Mouse (Mus musculus) kidney, adult 2 months (tissue): ENCODE data around the gene Dlat. TPM values are rescaled to one million over a fixed set of nuclear protein-coding genes. Genes with fewer than 3 reads are reported as not detected.
"Not testable (repeated sequence)": the region's sequence is repeated elsewhere in the genome, so short reads cannot be mapped to it uniquely, and the experiment has no call there.

Source experiments
- DNase-seq: peaks from one replicate; pipeline ENCODE4 v3.0.0; 2021
- H3K27ac ChIP-seq: fragments of 200-500 bp; 2 replicates; pipeline ENCODE4 v1.5.1; 2012; ENCODE audit warnings: low read depth, low read length, control low read depth, inconsistent platforms; ENCODE audit not compliant: insufficient read depth
- H3K27me3 ChIP-seq: fragments of 200-500 bp; replicated peaks from 2 replicates; pipeline ENCODE4 v1.6.1; 2012; ENCODE audit warnings: mild to moderate bottlenecking, moderate library complexity, low read length, inconsistent platforms; ENCODE audit not compliant: control insufficient read depth, insufficient read depth
- H3K36me3 ChIP-seq: fragments of 200-500 bp; 2 replicates; pipeline ENCODE4 v1.6.1; 2012; ENCODE audit warnings: mild to moderate bottlenecking, moderate library complexity, low read length, inconsistent platforms; ENCODE audit not compliant: control insufficient read depth, insufficient read depth
- H3K4me1 ChIP-seq: fragments of 200-500 bp; 2 replicates; pipeline ENCODE4 v1.6.1; 2011; ENCODE audit warnings: low read length; ENCODE audit not compliant: control insufficient read depth, insufficient read depth
- H3K4me3 ChIP-seq: fragments of 200-500 bp; 2 replicates; pipeline ENCODE4 v1.5.1; 2011; ENCODE audit warnings: mild to moderate bottlenecking, low read depth, low read length, control low read depth; ENCODE audit not compliant: insufficient read depth
- CTCF ChIP-seq: fragments of 200-500 bp; conservative IDR thresholded peaks from 2 replicates; pipeline ENCODE4 v1.5.1; 2011; ENCODE audit warnings: low read depth, mild to moderate bottlenecking, control low read depth, low read length, moderate library complexity, mixed read lengths; ENCODE audit not compliant: insufficient read depth, insufficient read length
- POLR2A ChIP-seq: fragments of 200-500 bp; IDR thresholded peaks from one replicate; pipeline ENCODE4 v1.6.1; 2011; ENCODE audit warnings: low read depth, low read length, control low read depth
- WGBS: fragments of 180-500 bp; shearing (Covaris S2); methylation state at CpG from one replicate; pipeline ENCODE4 v1.1.7; 2018; 5-methylcytosine and 5-hydroxymethylcytosine counted together
- polyA plus RNA-seq: library from polyadenylated mRNA; depleted of rRNA; stranded (reverse); fragments of >200 nt; gene quantifications from 2 replicates; pipeline ENCODE4 v1.2.3, GENCODE M21; 2012

Dlat gene
- polyA plus RNA-seq, 1 experiment, result 70.8 TPM

GRCm38 (mm10) chr9:50658941-50659388 lies 615 bp downstream of the Dlat start:
- Histone ChIP-seq H3K4me1 (peaks cover 3% of the 10 kb centered on the region; the same call in 1 of the 2 replicates), H3K27ac (peak overlapping the region; percentile 69), H3K36me3 (peaks cover 2% of the 10 kb centered on the region; the same call in 1 of the 2 replicates), H3K27me3 (no peaks in the 10 kb centered on the region), H3K4me3 (peak overlapping the region; percentile 89)
- no peak for TF ChIP-seq POLR2A
- TF ChIP-seq CTCF, result no peak
- WGBS, result under 1% methylated on average over 28 of the region's 28 CpGs
- DNase-seq, result peak; percentile 39

GRCm38 (mm10) chr9:50658391-50658790 lies 1.2 kb downstream of the Dlat start:
- TF ChIP-seq POLR2A, result no peak
- no peak for TF ChIP-seq CTCF
- Histone ChIP-seq H3K27me3 (no peaks in the 10 kb centered on the region), H3K4me3 (peak overlapping the region; percentile 89), H3K27ac (peak overlapping the region; percentile 69), H3K4me1 (peaks cover 3% of the 10 kb centered on the region; the same call in 1 of the 2 replicates), H3K36me3 (peaks cover 2% of the 10 kb centered on the region; the same call in 1 of the 2 replicates)
- 19% methylated on average over 5 of the region's 5 CpGs for WGBS
- no peak for DNase-seq

DNA sequence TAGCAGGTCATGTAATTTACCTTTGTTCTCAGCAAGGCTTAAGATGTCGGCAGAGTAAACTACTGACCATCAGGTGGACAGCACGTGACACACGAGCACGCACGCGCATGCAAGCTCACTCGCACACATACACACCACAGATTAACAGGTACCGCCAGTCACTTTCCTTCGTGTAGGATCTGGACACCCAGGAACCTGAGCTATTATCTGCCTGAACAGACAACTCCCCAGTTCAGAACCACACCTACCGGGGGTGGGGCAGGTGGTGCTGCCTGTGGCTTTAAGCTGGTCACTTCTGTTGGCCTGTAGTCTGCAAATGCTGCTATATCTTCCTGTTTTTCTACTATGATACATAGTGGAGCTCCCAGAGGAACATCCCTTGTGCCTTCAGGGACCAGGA lies 9.1 kb downstream of the Dlat start:
- H3K4me3 ChIP-seq, result no peak overlapping the region
- no peaks in the 10 kb centered on the region for H3K4me1 ChIP-seq
- no peaks in the 10 kb centered on the region for H3K27me3 ChIP-seq
- peaks cover 14% of the 10 kb centered on the region for H3K36me3 ChIP-seq
- TF ChIP-seq CTCF, result no peak
- TF ChIP-seq POLR2A, result no peak
- no peak overlapping the region for H3K27ac ChIP-seq
- no peak for DNase-seq
- 96% methylated on average over 10 of the region's 10 CpGs for WGBS

- no peak overlapping the region for H3K4me3 ChIP-seq
- no peak for DNase-seq
- H3K4me1 ChIP-seq, result no peaks in the 10 kb centered on the region
- no peaks in the 10 kb centered on the region for H3K27me3 ChIP-seq
- WGBS, result 82% methylated on average over 10 of the region's 10 CpGs
- H3K27ac ChIP-seq, result no peak overlapping the region
- peaks cover 11% of the 10 kb centered on the region for H3K36me3 ChIP-seq
- TF ChIP-seq POLR2A (no peak), CTCF (no peak)
Observed at GRCm38 (mm10) chr9:50646826-50647370, 12.7 kb downstream of the Dlat start.

DNA sequence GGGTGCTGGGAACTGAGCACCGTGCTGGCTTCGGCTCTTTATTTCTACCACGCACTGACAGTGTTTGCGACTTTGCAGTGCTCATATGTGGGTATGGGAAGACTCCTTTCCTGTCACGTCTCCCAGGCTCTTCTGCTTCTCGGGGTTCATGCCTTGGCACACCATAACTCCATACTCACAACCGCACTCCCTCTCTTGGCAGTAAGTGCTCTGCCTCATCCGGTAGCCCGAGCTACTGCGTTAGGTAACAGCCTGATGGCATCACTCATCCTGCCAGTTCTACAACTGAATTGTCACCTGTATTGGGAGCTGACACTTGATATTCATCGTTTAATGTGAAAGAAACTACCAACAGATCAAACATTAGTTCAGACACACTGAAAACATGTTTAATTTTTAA lies 25.3 kb downstream of the Dlat start:
- 92% methylated on average over 11 of the region's 11 CpGs for WGBS
- peaks cover 3% of the 10 kb centered on the region for H3K36me3 ChIP-seq
- no peak for DNase-seq
- no peak for TF ChIP-seq CTCF
- no peak for TF ChIP-seq POLR2A
- H3K27ac ChIP-seq, result no peak overlapping the region
- no peaks in the 10 kb centered on the region for H3K4me1 ChIP-seq
- no peak overlapping the region for H3K4me3 ChIP-seq
- no peaks in the 10 kb centered on the region for H3K27me3 ChIP-seq

- Histone ChIP-seq H3K36me3 (peaks cover 3% of the 10 kb centered on the region), H3K4me1 (no peaks in the 10 kb centered on the region), H3K27me3 (no peaks in the 10 kb centered on the region), H3K27ac (no peak overlapping the region), H3K4me3 (no peak overlapping the region)
- TF ChIP-seq POLR2A (no peak), CTCF (peak; percentile 47)
- 66% methylated on average over 2 of the region's 2 CpGs for WGBS
- DNase-seq, result no peak
Observed at GRCm38 (mm10) chr9:50633059-50633458, 26.5 kb downstream of the Dlat start.

GRCm38 (mm10) chr9:50632016-50632688 lies 27.4 kb downstream of the Dlat start:
- H3K36me3 ChIP-seq, result peaks cover 1% of the 10 kb centered on the region
- DNase-seq, result no peak
- H3K4me1 ChIP-seq, result no peaks in the 10 kb centered on the region
- 83% methylated on average over 6 of the region's 6 CpGs for WGBS
- no peaks in the 10 kb centered on the region for H3K27me3 ChIP-seq
- no peak overlapping the region for H3K4me3 ChIP-seq
- TF ChIP-seq CTCF, result no peak
- TF ChIP-seq POLR2A, result no peak
- no peak overlapping the region for H3K27ac ChIP-seq

- not testable (repeated sequence) for H3K4me3 ChIP-seq, H3K36me3 ChIP-seq, DNase-seq, H3K4me1 ChIP-seq, H3K27me3 ChIP-seq, H3K27ac ChIP-seq
- WGBS, result 94% methylated on average over 6 of the region's 8 CpGs
Observed at GRCm38 (mm10) chr9:50630903-50631302, 28.7 kb downstream of the Dlat start.
